Mouse (Mus musculus) midbrain, embryonic 16.5 days (tissue): ENCODE measurements at regions not wholly inside any gene's neighbourhood (a gene's known extent, or its start where the extent isn't known, plus 50 kb on each side); places are given as distances from the start of the nearest gene placed in this dataset.

Source experiments
- ATAC-seq: fragments of 200-750 bp; cut with Nextera tagmentation; 2 replicates; pipeline ENCODE4 v1.8.0; 2017; ENCODE audit warnings: moderate TSS enrichment
- H3K27ac ChIP-seq: fragments of 300-500 bp; sonication (generic); 2 replicates; pipeline ENCODE4 v1.5.1; 2014; ENCODE audit warnings: mild to moderate bottlenecking, low read length, mixed read lengths
- H3K27me3 ChIP-seq: fragments of 300-500 bp; sonication (generic); 2 replicates; pipeline ENCODE4 v1.6.1; 2014; ENCODE audit warnings: low read depth, low read length, mixed read lengths; ENCODE audit not compliant: control insufficient read depth, insufficient read depth
- H3K36me3 ChIP-seq: fragments of 300-500 bp; sonication (generic); 2 replicates; pipeline ENCODE4 v1.6.1; 2014; ENCODE audit warnings: mild to moderate bottlenecking, low read length, moderate library complexity, mixed read lengths; ENCODE audit not compliant: control insufficient read depth, insufficient read depth
- H3K4me1 ChIP-seq: fragments of 300-500 bp; sonication (generic); 2 replicates; pipeline ENCODE4 v1.6.1; 2014; ENCODE audit warnings: mild to moderate bottlenecking, low read length, mixed read lengths; ENCODE audit not compliant: control insufficient read depth, insufficient read depth
- H3K4me2 ChIP-seq: fragments of 300-500 bp; sonication (generic); 2 replicates; pipeline ENCODE4 v1.6.1; 2014; ENCODE audit warnings: mild to moderate bottlenecking, low read length, mixed read lengths
- H3K4me3 ChIP-seq: fragments of 300-500 bp; sonication (generic); 2 replicates; pipeline ENCODE4 v1.5.1; 2014; ENCODE audit warnings: low read depth, mild to moderate bottlenecking, low read length, moderate library complexity, mixed read lengths
- H3K9ac ChIP-seq: fragments of 300-500 bp; sonication (generic); 2 replicates; pipeline ENCODE4 v1.6.1; 2014; ENCODE audit warnings: low read depth, low read length, mixed read lengths
- H3K9me3 ChIP-seq: fragments of 300-500 bp; sonication (generic); replicated peaks from 2 replicates; pipeline ENCODE4 v1.6.1; 2014; ENCODE audit warnings: mild to moderate bottlenecking, low read length, mixed read lengths; ENCODE audit not compliant: control insufficient read depth, poor library complexity, severe bottlenecking
- WGBS: fragments of 180-500 bp; shearing (Covaris S2); extraction: QIAGEN DNeasy Blood & Tissue Kit; methylation state at CpG from one replicate; pipeline ENCODE4 v1.1.7; 2014; 5-methylcytosine and 5-hydroxymethylcytosine counted together

DNA sequence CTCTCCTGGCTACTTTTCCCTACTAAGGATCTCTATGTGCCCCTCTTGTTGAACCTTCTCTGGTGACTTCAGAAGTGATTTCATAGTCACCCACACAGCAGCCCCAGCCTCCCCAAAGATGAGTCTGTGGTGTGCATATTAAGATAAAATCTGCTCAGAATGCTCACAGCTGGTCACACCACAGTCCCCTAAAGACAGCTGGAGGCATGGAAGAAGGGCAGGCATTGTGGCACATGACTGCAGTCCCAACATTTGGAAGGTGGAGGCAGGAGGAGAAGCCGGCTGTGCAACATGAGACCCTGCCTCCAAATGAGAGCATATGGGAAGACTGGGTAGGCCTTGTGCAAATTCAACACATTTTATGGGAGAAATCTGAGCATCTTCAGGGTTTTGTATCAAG, 70.0 kb upstream of the Cplx2 start:
- Histone ChIP-seq H3K4me3 (no peak overlapping the region), H3K9ac (no peak overlapping the region), H3K4me1 (peaks cover 30% of the 10 kb centered on the region), H3K36me3 (no peaks in the 10 kb centered on the region), H3K27ac (no peak overlapping the region), H3K27me3 (no peaks in the 10 kb centered on the region), H3K9me3 (no peaks in the 10 kb centered on the region), H3K4me2 (no peak overlapping the region)
- WGBS, result 82% methylated on average over 1 of the region's 1 CpGs
- ATAC-seq, result no peak

DNA sequence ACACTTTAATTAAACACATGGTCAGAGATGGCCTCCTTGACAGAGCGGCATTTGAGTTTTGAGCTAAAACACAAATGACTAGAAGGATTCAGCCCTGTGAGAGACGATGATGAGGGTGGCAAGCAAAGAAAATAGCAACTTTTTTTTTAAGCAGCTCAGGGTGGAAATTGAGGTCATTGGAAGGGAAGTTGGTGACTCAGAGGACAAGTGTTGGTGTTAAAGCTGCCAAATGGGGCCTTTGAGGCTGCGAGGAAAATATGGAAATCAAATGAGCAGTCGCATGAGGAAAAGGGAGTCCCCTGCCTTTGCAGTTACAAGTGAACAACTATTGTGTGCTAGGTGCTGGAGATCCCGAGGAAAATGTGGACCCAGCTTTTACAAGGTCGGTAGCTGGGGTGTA, 69.5 kb upstream of the Cplx2 start:
- Histone ChIP-seq H3K27ac (no peak overlapping the region; the same call in 1 of the 2 replicates), H3K9ac (no peak overlapping the region), H3K9me3 (no peaks in the 10 kb centered on the region), H3K36me3 (no peaks in the 10 kb centered on the region), H3K4me2 (peak overlapping the region; percentile 96), H3K4me3 (no peak overlapping the region), H3K27me3 (no peaks in the 10 kb centered on the region), H3K4me1 (peaks cover 30% of the 10 kb centered on the region)
- no peak for ATAC-seq
- 36% methylated on average over 6 of the region's 6 CpGs for WGBS

DNA sequence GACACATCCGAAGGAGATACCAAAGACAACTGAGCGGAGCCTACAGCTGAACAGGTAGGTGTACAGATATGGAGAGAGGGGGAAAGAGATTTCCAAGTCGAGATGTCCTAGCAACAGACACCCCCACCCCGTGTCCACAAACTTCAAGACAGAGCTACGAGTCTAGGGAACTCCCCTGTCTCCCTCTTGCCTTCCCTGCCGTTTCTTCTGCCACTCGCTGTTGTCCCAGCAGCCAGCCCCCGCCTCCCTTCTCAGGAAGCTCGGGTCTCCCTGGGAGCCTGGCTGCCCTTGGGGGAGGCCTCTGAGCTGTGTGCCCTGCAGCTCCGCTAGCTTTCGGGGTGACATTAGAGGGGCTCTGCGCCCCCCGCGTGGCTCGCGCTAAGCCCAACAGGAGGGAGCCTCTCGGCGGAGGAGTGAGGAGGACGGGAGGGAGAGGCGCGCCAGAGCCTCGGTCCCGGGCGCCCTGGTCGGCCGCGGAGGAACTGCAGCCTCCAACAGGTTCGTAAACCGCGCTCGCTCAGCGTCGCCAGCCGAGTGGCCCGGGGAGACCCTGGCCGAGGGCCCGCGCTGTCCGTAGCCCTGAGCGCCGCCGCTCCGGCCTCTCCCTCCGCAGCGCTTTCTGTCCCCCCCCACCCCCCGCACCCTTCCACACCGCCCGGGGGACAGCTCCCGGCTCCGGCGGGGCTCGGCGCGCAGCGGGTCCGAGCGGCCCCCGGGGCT, 68.6 kb upstream of the Cplx2 start:
- under 1% methylated on average over 49 of the region's 58 CpGs for WGBS
- Histone ChIP-seq H3K9me3 (no peaks in the 10 kb centered on the region), H3K4me2 (peak overlapping the region; percentile 96), H3K36me3 (no peaks in the 10 kb centered on the region), H3K4me3 (peak overlapping the region; percentile 76), H3K27me3 (no peaks in the 10 kb centered on the region), H3K4me1 (peaks cover 32% of the 10 kb centered on the region), H3K27ac (peak overlapping the region; percentile 99), H3K9ac (peak overlapping the region; percentile 86)
- ATAC-seq, result peak; percentile 59

DNA sequence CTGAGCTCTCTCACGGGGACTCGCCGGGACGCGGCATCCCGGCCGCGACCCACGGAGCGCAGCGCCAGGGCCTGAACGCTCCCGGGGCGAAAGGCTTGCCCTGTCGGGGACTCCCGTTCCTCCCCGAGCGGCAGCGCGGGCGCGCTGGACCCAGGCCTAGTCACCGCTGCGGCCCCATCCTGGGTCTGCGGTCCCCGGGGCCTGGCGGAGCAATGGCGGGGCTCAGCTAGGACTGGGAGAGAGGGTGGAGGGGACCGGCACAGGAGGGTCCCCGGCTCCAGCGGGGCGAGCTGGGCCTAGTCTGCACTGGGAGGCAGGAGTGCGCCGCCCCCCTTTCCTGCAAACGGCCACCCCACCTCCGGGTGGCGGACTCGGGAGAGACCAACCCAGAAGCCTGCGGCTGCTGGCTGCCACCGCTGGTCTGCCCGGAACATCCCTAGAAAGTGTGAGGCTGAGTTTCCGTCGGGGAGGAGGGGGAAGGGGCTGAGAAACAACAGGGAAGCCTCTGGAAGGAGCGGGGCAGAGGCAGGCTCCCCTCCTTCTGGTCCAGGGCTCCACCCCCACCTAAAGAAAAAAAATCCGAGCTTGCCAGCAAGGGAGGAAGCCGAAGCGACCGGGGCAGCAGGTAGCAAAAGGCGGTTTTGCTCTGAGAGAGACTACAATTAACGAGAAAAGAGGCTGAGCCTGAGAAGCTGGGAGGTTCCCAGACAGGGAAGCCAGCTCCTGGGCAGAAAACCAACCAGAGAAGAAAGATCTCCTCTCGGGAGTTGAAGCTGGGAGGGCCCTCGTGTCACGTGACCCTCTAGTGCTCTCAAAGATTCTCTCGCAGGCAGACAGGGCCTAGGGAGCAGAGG, 67.9 kb upstream of the Cplx2 start:
- peak; percentile 80 for ATAC-seq
- H3K9me3 ChIP-seq, result no peaks in the 10 kb centered on the region
- WGBS, result 0% methylated on average over 49 of the region's 54 CpGs

DNA sequence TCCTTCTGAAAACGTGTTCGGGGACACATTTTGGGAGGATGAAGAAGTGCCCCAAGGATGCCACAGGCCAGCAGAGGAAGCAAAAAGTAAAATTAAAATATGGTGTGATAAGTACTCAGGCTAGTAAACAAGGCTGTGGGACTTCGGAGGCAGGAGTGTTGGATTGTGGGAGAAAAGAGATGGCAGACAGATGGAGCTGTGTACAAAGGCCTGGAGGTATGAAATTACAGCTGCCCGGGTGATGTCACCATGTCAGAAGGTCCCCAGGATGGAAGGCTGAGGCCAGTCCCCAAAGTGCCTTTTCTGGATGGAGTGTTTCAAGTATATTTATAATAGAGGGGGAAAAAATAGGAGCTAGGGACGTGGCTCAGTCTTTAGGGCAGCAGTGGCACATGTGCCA, 66.9 kb upstream of the Cplx2 start:
- peak overlapping the region; percentile 96; the same call in 1 of the 2 replicates for H3K4me2 ChIP-seq
- no peak overlapping the region for H3K4me3 ChIP-seq
- 60% methylated on average over 5 of the region's 5 CpGs for WGBS
- peak overlapping the region; percentile 99 for H3K27ac ChIP-seq
- no peak for ATAC-seq
- no peak overlapping the region; the same call in 1 of the 2 replicates for H3K9ac ChIP-seq
- H3K27me3 ChIP-seq, result no peaks in the 10 kb centered on the region
- peaks cover 30% of the 10 kb centered on the region for H3K4me1 ChIP-seq
- no peaks in the 10 kb centered on the region for H3K36me3 ChIP-seq
- no peaks in the 10 kb centered on the region for H3K9me3 ChIP-seq

More for the DNA sequence above, 67.9 kb upstream of the Cplx2 start:
- Histone ChIP-seq H3K4me2 (peak overlapping the region; percentile 96), H3K9ac (peak overlapping the region; percentile 86), H3K27me3 (no peaks in the 10 kb centered on the region), H3K27ac (peak overlapping the region; percentile 99), H3K36me3 (no peaks in the 10 kb centered on the region), H3K4me3 (peak overlapping the region; percentile 76), H3K4me1 (peaks cover 29% of the 10 kb centered on the region)

DNA sequence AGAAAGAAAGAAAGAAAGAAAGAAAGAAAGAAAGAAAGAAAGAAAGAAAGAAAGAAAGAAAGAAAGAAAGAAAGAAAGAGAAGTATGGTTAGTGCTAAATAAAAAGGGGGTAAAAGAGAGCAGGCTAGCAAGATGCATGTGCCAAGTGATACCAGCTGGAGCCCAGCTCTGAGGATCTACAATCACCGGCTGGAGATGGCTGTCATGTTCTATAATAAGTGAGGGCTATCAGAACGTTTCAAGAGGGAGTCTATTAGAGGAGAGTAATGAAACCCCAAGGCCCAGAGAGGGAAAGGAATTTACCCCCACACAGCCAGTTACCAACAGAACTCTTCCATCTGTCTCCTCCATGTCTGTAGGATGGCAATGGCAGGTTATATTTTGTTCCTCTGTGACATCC, 62.6 kb upstream of the Cplx2 start:
- ATAC-seq, result no peak
- Histone ChIP-seq H3K27me3 (no peaks in the 10 kb centered on the region), H3K9me3 (no peaks in the 10 kb centered on the region), H3K27ac (peak overlapping the region; percentile 69), H3K4me3 (no peak overlapping the region), H3K36me3 (peaks cover 2% of the 10 kb centered on the region; the same call in 1 of the 2 replicates), H3K9ac (no peak overlapping the region), H3K4me2 (no peak overlapping the region), H3K4me1 (peaks cover 27% of the 10 kb centered on the region)
- WGBS, result 24% methylated on average over 2 of the region's 2 CpGs

DNA sequence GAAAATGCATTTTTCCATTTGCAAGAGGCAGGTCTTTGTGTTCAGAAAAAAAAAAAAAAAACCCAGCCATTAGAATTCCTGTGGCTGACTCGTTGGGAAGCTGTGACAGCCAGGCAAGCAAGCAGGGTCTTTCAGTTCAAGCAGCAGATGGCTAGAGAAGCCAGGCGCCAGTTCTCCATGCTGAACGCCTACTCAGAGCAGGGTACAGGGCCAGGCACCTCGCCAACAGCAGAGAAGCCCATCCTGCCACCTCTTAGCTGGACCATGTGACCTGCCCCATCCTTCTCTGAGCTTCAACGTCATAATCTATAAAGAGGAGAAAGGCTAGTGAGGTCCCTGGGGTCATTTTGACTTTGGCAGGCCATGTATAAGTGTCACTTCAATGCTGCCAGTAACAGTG, 61.8 kb upstream of the Cplx2 start:
- Histone ChIP-seq H3K4me1 (peaks cover 20% of the 10 kb centered on the region), H3K27me3 (no peaks in the 10 kb centered on the region), H3K9ac (no peak overlapping the region), H3K4me2 (no peak overlapping the region), H3K27ac (peak overlapping the region; percentile 69), H3K4me3 (no peak overlapping the region), H3K36me3 (peaks cover 2% of the 10 kb centered on the region; the same call in 1 of the 2 replicates), H3K9me3 (no peaks in the 10 kb centered on the region)
- ATAC-seq, result peak; percentile 57; the same call in 1 of the 2 replicates
- 27% methylated on average over 5 of the region's 5 CpGs for WGBS

DNA sequence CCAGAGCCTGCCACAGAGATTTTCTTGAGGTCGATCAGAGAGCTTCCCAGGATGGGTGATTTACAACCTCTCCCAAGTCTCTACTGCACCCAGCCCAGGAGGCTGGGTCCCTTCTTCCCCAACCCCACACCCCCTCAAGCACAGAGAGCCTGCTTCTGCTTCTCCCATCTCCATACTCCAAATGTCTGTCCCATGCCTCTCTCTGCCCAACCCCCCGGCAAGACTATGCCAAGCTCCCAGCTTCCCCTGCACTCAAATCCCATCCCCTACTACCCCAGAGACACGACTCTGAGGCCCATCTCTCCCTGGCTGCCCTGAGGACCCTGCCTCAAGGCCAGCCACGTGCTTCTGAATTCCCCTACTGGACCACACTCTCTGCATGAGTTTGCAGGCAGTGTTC, 61.0 kb upstream of the Cplx2 start:
- Histone ChIP-seq H3K4me2 (no peak overlapping the region), H3K36me3 (peaks cover 5% of the 10 kb centered on the region; the same call in 1 of the 2 replicates), H3K4me1 (peaks cover 13% of the 10 kb centered on the region), H3K27ac (no peak overlapping the region), H3K9ac (no peak overlapping the region), H3K4me3 (no peak overlapping the region), H3K27me3 (no peaks in the 10 kb centered on the region), H3K9me3 (no peaks in the 10 kb centered on the region)
- ATAC-seq, result no peak
- 69% methylated on average over 4 of the region's 4 CpGs for WGBS
